Mouse (Mus musculus) brain, embryonic 14.5 days (tissue): ENCODE measurements around the gene Usp54. TPM values are rescaled to one million over a fixed set of nuclear protein-coding genes. Genes with fewer than 3 reads are reported as not detected.

ENCODE experiments used
- DNase-seq: peaks from one replicate; pipeline ENCODE4 v3.0.0-alpha.2; 2011; ENCODE audit warnings: low read depth
- CTCF ChIP-seq: fragments of 200-500 bp; IDR thresholded peaks from 2 replicates; pipeline ENCODE4 v1.5.1; 2012; ENCODE audit warnings: inconsistent platforms, mild to moderate bottlenecking, moderate library complexity, borderline replicate concordance; ENCODE audit not compliant: insufficient read depth, insufficient read length; ENCODE audit errors: extremely low read depth
- POLR2A ChIP-seq: fragments of 200-500 bp; IDR thresholded peaks from 2 replicates; pipeline ENCODE4 v1.6.1; 2012; ENCODE audit warnings: mild to moderate bottlenecking, inconsistent platforms, borderline replicate concordance; ENCODE audit not compliant: poor library complexity, insufficient read depth, insufficient read length, severe bottlenecking; ENCODE audit errors: extremely low read depth
- polyA plus RNA-seq: library from polyadenylated mRNA; depleted of rRNA; stranded (reverse); fragments of >200 nt; gene quantifications from 2 replicates; pipeline ENCODE4 v1.2.3, GENCODE M21; 2012; rRNA removed

Gene Usp54
- polyA plus RNA-seq, 1 experiment = 30.3 TPM

- TF ChIP-seq CTCF = no peak
- TF ChIP-seq POLR2A = no peak
- DNase-seq = no peak
Observed at GRCm38 (mm10) chr14:20529643-20530042, 111.2 kb downstream of the Usp54 start.

DNA sequence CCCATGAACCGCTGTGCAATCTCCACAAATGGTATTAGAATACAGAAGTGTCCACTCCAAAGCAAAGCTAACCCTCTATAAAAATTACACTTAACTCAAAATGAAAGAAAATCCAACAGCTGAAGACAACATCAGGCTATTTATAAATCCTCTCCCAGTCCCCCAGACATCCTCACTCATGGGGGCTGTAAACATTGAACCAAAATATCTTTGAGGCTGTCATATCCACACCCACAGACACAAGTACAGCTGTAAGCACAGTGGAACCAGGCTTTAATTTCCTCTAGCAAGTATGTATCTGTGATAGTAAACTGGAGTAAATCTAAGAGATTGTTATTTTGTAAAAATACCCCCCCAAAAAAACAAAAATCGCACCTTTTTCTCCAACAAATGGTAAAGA is 120.7 kb downstream of the Usp54 start:
- no peak for TF ChIP-seq CTCF
- no peak for TF ChIP-seq POLR2A
- no peak for DNase-seq

- DNase-seq = no peak
- TF ChIP-seq POLR2A = no peak
- TF ChIP-seq CTCF = no peak
Observed at GRCm38 (mm10) chr14:20508424-20508823, 132.4 kb downstream of the Usp54 start.

GRCm38 (mm10) chr14:20502966-20503365 is 137.9 kb downstream of the Usp54 start:
- TF ChIP-seq POLR2A = no peak
- TF ChIP-seq CTCF = no peak
- no peak for DNase-seq

DNA sequence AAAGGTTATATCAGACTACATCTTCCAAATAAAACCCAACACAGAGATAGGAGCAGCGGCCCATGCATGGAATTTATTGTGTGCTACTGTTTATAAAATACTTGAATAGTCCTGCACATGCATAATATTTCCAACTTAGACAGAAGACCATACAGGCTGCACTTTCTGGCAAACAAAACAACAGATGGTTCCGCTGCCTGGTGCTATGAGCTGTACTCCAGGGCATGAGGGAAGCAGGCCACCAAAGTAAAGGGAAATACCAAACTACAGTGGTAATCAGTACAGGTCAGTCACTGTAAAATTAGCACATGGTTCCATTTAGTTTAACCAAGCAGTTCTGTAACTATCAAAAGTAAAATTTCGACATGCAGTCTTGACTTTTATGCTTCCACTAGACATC is 140.9 kb downstream of the Usp54 start:
- peak; percentile 12 for DNase-seq
- no peak for TF ChIP-seq POLR2A
- no peak for TF ChIP-seq CTCF

Other genes with a start within 250 kb of the Usp54 start
- 36.1 and 46.2 TPM in 2 replicates for gene Mrps16, start 247.4 kb downstream of the Usp54 start, polyA plus RNA-seq
- gene Cfap70, start 188.8 kb downstream of the Usp54 start, polyA plus RNA-seq = 0.69 and 1.2 TPM in 2 replicates
- gene Anxa7, start 160.9 kb downstream of the Usp54 start, polyA plus RNA-seq = 18.0 and 18.9 TPM in 2 replicates
- gene Mss51, start 144.2 kb downstream of the Usp54 start, polyA plus RNA-seq = 1.5 and 2.4 TPM in 2 replicates
- gene Ppp3cb, start 94.5 kb downstream of the Usp54 start, polyA plus RNA-seq = 114 and 141 TPM in 2 replicates
- gene Myoz1, start 15.5 kb upstream of the Usp54 start, polyA plus RNA-seq = 0.10 and 0.16 TPM in 2 replicates
- 0.23 and 0.27 TPM in 2 replicates for gene Synpo2l, start 27.3 kb upstream of the Usp54 start, polyA plus RNA-seq
- 159 and 187 TPM in 2 replicates for gene Sec24c, start 33.2 kb upstream of the Usp54 start, polyA plus RNA-seq
- 21.1 and 24.7 TPM in 2 replicates for gene Fut11, start 53.9 kb upstream of the Usp54 start, polyA plus RNA-seq
- gene Chchd1, start 61.9 kb upstream of the Usp54 start, polyA plus RNA-seq = 95.3 and 112 TPM in 2 replicates
- gene Zswim8, start 66.5 kb upstream of the Usp54 start, polyA plus RNA-seq = 245 and 250 TPM in 2 replicates
- gene Ndst2, start 93.5 kb upstream of the Usp54 start, polyA plus RNA-seq = 33.3 and 38.6 TPM in 2 replicates
- 76.7 and 96.1 TPM in 2 replicates for gene Camk2g, start 153.0 kb upstream of the Usp54 start, polyA plus RNA-seq
- 0.98 and 1.8 TPM in 2 replicates for gene Plau, start 195.6 kb upstream of the Usp54 start, polyA plus RNA-seq